Mouse (Mus musculus): Measurements from ENCODE around the gene Rps6ka1. TPM values are rescaled to one million over a fixed set of nuclear protein-coding genes. Genes with fewer than 3 reads are reported as not detected.
A peak's percentile ranks its signal among the peaks of the same experiment; 100 is the strongest.
"Not testable (repeated sequence)": the region's sequence is repeated elsewhere in the genome, so short reads cannot be mapped to it uniquely, and the experiment has no call there.

Gene Rps6ka1
- 93.6 and 114 TPM in 2 replicates for polyA plus RNA-seq (2012; rRNA removed)

- DNase-seq: peak; percentile 82 to 83
- H3K27ac ChIP-seq (ENCODE audit: insufficient read depth, low read length): peak within 1 kb of the TSS; percentile 99
- peak; percentile 38 for TF ChIP-seq POLR2A (IDR thresholded peaks at IDR 0.05; ENCODE audit: borderline replicate concordance, insufficient read depth, low read length)
- no peak; the same call in 1 of the 2 replicates for TF ChIP-seq CTCF (IDR thresholded peaks at IDR 0.05; ENCODE audit: borderline replicate concordance, insufficient read depth, low read depth, low read length)
- 1% methylated on average over 52 of the region's 61 CpGs for WGBS
- no peaks in the 10 kb centered on the region for H3K27me3 ChIP-seq (ENCODE audit: control insufficient read depth, insufficient read depth, low read length)
- peak within 1 kb of the TSS; percentile 94 for H3K4me3 ChIP-seq (replicated peaks; ENCODE audit: insufficient read depth, low read depth, low read length)
- peaks cover 13% of the 10 kb centered on the region for H3K4me1 ChIP-seq (ENCODE audit: control insufficient read depth, insufficient read depth, low read length)
Measured at GRCm38 (mm10) chr4:133887672-133888453, at the start of gene Rps6ka1. Rps6ka1 (minus strand) TSS chr4:133887797.

DNA sequence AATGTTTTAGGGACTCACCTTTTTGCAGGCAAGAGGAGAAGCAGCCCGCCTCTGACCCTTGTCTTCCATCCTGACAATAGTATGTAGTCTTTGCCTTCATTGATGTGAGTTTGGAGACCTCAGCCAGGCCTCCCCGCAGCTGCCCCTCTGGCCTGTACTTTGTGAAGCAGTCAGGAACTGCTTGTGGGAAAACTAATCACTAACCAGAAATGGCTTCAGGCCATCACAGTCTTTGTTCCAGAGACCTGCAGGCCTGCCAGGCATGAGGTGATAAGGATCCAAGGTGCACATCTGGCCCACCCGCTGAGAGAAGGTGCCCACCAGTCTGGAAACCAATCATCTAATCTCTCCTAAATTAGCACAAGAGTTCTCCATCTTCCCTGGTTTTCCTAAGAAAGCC lies 44.2 kb upstream of the Rps6ka1 start:
- H3K4me1 ChIP-seq (ENCODE audit: control insufficient read depth, insufficient read depth, low read length): no peaks in the 10 kb centered on the region
- DNase-seq: no peak
- no peaks in the 10 kb centered on the region for H3K27me3 ChIP-seq (ENCODE audit: control insufficient read depth, insufficient read depth, low read length)
- H3K27ac ChIP-seq (ENCODE audit: insufficient read depth, low read length): no peak overlapping the region
- TF ChIP-seq CTCF (IDR thresholded peaks at IDR 0.05; ENCODE audit: borderline replicate concordance, insufficient read depth, low read depth, low read length) (no peak), POLR2A (IDR thresholded peaks at IDR 0.05; ENCODE audit: borderline replicate concordance, insufficient read depth, low read length) (no peak)
- no peak overlapping the region for H3K4me3 ChIP-seq (replicated peaks; ENCODE audit: insufficient read depth, low read depth, low read length)
- WGBS: 77% methylated on average over 3 of the region's 3 CpGs

DNA sequence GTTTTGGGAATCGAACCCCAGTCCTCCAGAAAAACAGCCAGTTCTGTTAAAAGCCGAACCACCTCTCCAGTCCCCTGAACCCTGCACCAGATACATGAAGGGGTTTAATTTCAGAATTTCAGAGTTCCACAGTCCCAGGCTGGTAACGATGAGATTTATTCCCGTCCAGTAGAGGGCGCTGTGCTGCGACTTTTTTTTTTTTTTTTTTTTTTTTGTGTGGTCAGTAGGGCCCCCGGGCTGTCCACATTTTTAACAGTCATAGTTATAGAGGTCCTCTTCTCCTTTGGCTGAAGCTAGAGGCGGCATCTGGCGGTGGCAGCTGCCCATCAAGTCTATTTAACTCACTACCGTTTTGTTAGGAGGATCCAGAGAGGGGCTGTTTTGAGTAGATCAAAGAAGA lies 43.8 kb upstream of the Rps6ka1 start:
- H3K27ac ChIP-seq (ENCODE audit: insufficient read depth, low read length): no peak overlapping the region
- H3K27me3 ChIP-seq (ENCODE audit: control insufficient read depth, insufficient read depth, low read length): no peaks in the 10 kb centered on the region
- DNase-seq: peak in 1 of 2 experiments; percentile 18
- 13% methylated on average over 10 of the region's 10 CpGs for WGBS
- no peaks in the 10 kb centered on the region for H3K4me1 ChIP-seq (ENCODE audit: control insufficient read depth, insufficient read depth, low read length)
- TF ChIP-seq CTCF (IDR thresholded peaks at IDR 0.05; ENCODE audit: borderline replicate concordance, insufficient read depth, low read depth, low read length) (peak; percentile 51; the same call in 1 of the 2 replicates), POLR2A (IDR thresholded peaks at IDR 0.05; ENCODE audit: borderline replicate concordance, insufficient read depth, low read length) (no peak)
- no peak overlapping the region for H3K4me3 ChIP-seq (replicated peaks; ENCODE audit: insufficient read depth, low read depth, low read length)

DNA sequence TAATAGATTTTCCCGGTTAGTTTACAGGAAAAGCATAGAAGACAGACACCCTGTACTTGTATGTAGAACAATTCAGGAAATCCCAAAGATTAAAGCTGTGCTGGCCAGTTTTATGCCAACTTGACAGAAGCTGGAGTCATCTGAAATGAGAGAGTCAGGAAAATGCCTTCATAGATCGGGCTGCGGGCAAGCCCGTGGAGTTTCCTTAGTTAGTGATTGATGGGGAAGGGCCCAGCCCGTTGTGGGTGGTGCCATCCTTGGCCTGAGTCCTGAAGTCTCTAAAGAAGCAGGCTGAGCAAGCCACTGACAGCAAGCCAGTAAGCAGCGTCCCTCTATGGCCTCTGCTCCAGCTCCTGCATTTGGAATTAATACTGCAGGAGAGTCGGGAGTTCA lies 41.7 kb upstream of the Rps6ka1 start:
- no peak overlapping the region for H3K4me3 ChIP-seq (replicated peaks; ENCODE audit: insufficient read depth, low read depth, low read length)
- WGBS: 30% methylated on average over 7 of the region's 7 CpGs
- TF ChIP-seq CTCF (IDR thresholded peaks at IDR 0.05; ENCODE audit: borderline replicate concordance, insufficient read depth, low read depth, low read length): no peak
- TF ChIP-seq POLR2A (IDR thresholded peaks at IDR 0.05; ENCODE audit: borderline replicate concordance, insufficient read depth, low read length): no peak
- H3K27ac ChIP-seq (ENCODE audit: insufficient read depth, low read length): no peak overlapping the region
- no peaks in the 10 kb centered on the region for H3K4me1 ChIP-seq (ENCODE audit: control insufficient read depth, insufficient read depth, low read length)
- H3K27me3 ChIP-seq (ENCODE audit: control insufficient read depth, insufficient read depth, low read length): no peaks in the 10 kb centered on the region
- DNase-seq: no peak

- TF ChIP-seq POLR2A (IDR thresholded peaks at IDR 0.05; ENCODE audit: borderline replicate concordance, insufficient read depth, low read length) (no peak), CTCF (IDR thresholded peaks at IDR 0.05; ENCODE audit: borderline replicate concordance, insufficient read depth, low read depth, low read length) (no peak)
- H3K4me3 ChIP-seq (replicated peaks; ENCODE audit: insufficient read depth, low read depth, low read length): no peak overlapping the region
- DNase-seq: no peak
- H3K4me1 ChIP-seq (ENCODE audit: control insufficient read depth, insufficient read depth, low read length): no peaks in the 10 kb centered on the region
- no peak overlapping the region for H3K27ac ChIP-seq (ENCODE audit: insufficient read depth, low read length)
- WGBS: 62% methylated on average over 15 of the region's 15 CpGs
- no peaks in the 10 kb centered on the region for H3K27me3 ChIP-seq (ENCODE audit: control insufficient read depth, insufficient read depth, low read length)
Measured at GRCm38 (mm10) chr4:133928576-133929277, 41.1 kb upstream of the Rps6ka1 start.

DNA sequence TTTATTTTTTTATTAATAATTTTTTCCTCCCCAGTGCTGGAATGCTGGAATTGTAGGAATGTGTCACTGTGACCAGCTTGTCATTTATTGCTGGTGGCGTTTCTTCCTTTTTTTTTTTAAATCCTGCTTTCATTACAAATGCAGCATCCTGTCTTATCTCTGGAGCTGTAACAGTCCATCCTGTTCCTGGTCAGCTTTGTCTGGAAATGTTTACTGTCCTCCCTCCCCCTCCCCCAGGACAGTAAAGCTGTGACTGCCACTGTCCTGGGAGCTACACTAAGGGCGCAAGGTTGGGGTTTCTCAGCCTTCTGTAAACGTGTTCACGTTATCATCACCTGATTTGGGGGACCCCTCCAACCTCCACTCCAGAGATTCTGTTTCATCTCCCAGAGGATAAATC lies 37.6 kb upstream of the Rps6ka1 start:
- WGBS: 92% methylated on average over 4 of the region's 4 CpGs
- no peaks in the 10 kb centered on the region for H3K27me3 ChIP-seq (ENCODE audit: control insufficient read depth, insufficient read depth, low read length)
- DNase-seq: no peak
- H3K4me1 ChIP-seq (ENCODE audit: control insufficient read depth, insufficient read depth, low read length): no peaks in the 10 kb centered on the region
- TF ChIP-seq CTCF (IDR thresholded peaks at IDR 0.05; ENCODE audit: borderline replicate concordance, insufficient read depth, low read depth, low read length) (no peak), POLR2A (IDR thresholded peaks at IDR 0.05; ENCODE audit: borderline replicate concordance, insufficient read depth, low read length) (no peak)
- H3K27ac ChIP-seq (ENCODE audit: insufficient read depth, low read length): no peak overlapping the region
- H3K4me3 ChIP-seq (replicated peaks; ENCODE audit: insufficient read depth, low read depth, low read length): no peak overlapping the region

DNA sequence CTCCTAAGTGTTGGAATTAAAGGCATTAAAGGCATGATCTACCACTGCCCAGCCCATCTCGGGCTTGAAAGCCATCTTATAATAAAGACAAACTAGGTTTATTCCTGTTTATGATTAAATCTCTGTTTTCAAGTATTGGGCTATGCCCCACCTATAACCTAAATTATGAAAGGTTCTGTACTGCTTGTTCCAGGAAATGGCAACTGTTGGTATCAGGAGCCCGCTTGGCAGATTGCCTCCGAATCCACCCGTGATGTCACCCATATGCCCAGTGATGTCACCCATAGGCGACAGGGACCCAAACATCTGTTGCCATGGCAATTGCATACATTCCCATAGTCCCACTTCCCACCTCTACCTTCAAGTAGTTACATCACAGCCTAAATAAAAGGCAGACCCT lies 36.1 kb upstream of the Rps6ka1 start:
- WGBS: 84% methylated on average over 5 of the region's 5 CpGs
- no peaks in the 10 kb centered on the region for H3K4me1 ChIP-seq (ENCODE audit: control insufficient read depth, insufficient read depth, low read length)
- DNase-seq: no peak
- TF ChIP-seq CTCF (IDR thresholded peaks at IDR 0.05; ENCODE audit: borderline replicate concordance, insufficient read depth, low read depth, low read length) (no peak), POLR2A (IDR thresholded peaks at IDR 0.05; ENCODE audit: borderline replicate concordance, insufficient read depth, low read length) (no peak)
- no peak overlapping the region for H3K4me3 ChIP-seq (replicated peaks; ENCODE audit: insufficient read depth, low read depth, low read length)
- H3K27me3 ChIP-seq (ENCODE audit: control insufficient read depth, insufficient read depth, low read length): no peaks in the 10 kb centered on the region
- H3K27ac ChIP-seq (ENCODE audit: insufficient read depth, low read length): no peak overlapping the region

GRCm38 (mm10) chr4:133918093-133918825 lies 30.7 kb upstream of the Rps6ka1 start:
- not testable (repeated sequence) for H3K4me1 ChIP-seq (ENCODE audit: control insufficient read depth, insufficient read depth, low read length); H3K27me3 ChIP-seq (ENCODE audit: control insufficient read depth, insufficient read depth, low read length); H3K27ac ChIP-seq (ENCODE audit: insufficient read depth, low read length); H3K4me3 ChIP-seq (replicated peaks; ENCODE audit: insufficient read depth, low read depth, low read length)
- 87% methylated on average over 23 of the region's 23 CpGs for WGBS
- peak in 1 of 2 experiments; percentile 31 for DNase-seq

All from cerebellum, adult 2 months (tissue).